Mouse (Mus musculus) ovary, adult 18-20 months (tissue): ENCODE results near the gene Ildr1.

Experiments used
- DNase-seq: peaks from one replicate; pipeline ENCODE4 v3.0.0; 2022; ENCODE audit warnings: low spot score, mixed read lengths

The Ildr1 gene

GRCm38 (mm10) chr16:36707702-36708423 is 14.1 kb downstream of the Ildr1 start:
- no peak for DNase-seq

- no peak for DNase-seq
Observed at GRCm38 (mm10) chr16:36708751-36709150, 15.0 kb downstream of the Ildr1 start.

- no peak for DNase-seq
Observed at GRCm38 (mm10) chr16:36709405-36709804, 15.6 kb downstream of the Ildr1 start.

- no peak for DNase-seq
Observed at GRCm38 (mm10) chr16:36710794-36711193, 17.0 kb downstream of the Ildr1 start.

- DNase-seq = no peak
Observed at GRCm38 (mm10) chr16:36711760-36712159, 18.0 kb downstream of the Ildr1 start.

- no peak for DNase-seq
Observed at GRCm38 (mm10) chr16:36717481-36717880, 23.7 kb downstream of the Ildr1 start.

- DNase-seq = no peak
Observed at GRCm38 (mm10) chr16:36718637-36719036, 24.9 kb downstream of the Ildr1 start.

- no peak for DNase-seq
Observed at GRCm38 (mm10) chr16:36720194-36721055, 26.6 kb downstream of the Ildr1 start.

GRCm38 (mm10) chr16:36722739-36723138 is 29.0 kb downstream of the Ildr1 start:
- no peak for DNase-seq

- no peak for DNase-seq
Observed at GRCm38 (mm10) chr16:36723880-36724443, 30.2 kb downstream of the Ildr1 start.

GRCm38 (mm10) chr16:36728959-36729358 is 35.2 kb downstream of the Ildr1 start:
- no peak for DNase-seq

GRCm38 (mm10) chr16:36732572-36732971 is 38.8 kb downstream of the Ildr1 start:
- no peak for DNase-seq

- DNase-seq = no peak
Observed at GRCm38 (mm10) chr16:36733827-36734226, 40.0 kb downstream of the Ildr1 start.

- DNase-seq = no peak
Observed at GRCm38 (mm10) chr16:36735421-36735820, 41.6 kb downstream of the Ildr1 start.

- DNase-seq = no peak
Observed at GRCm38 (mm10) chr16:36739404-36739930, 45.7 kb downstream of the Ildr1 start.

- DNase-seq = no peak
Observed at GRCm38 (mm10) chr16:36743580-36743979, 49.8 kb downstream of the Ildr1 start.

GRCm38 (mm10) chr16:36747068-36747467 is 53.3 kb downstream of the Ildr1 start:
- DNase-seq = no peak

GRCm38 (mm10) chr16:36747767-36748166 is 54.0 kb downstream of the Ildr1 start:
- no peak for DNase-seq

GRCm38 (mm10) chr16:36751979-36752378 is 58.2 kb downstream of the Ildr1 start:
- no peak for DNase-seq

GRCm38 (mm10) chr16:36770191-36770771 is 76.5 kb downstream of the Ildr1 start:
- DNase-seq = no peak

- DNase-seq = no peak
Observed at GRCm38 (mm10) chr16:36770830-36771229, 77.1 kb downstream of the Ildr1 start.

- no peak for DNase-seq
Observed at GRCm38 (mm10) chr16:36771244-36771643, 77.5 kb downstream of the Ildr1 start.
